Mouse (Mus musculus) forebrain, embryonic 16.5 days (tissue): ENCODE data around the gene Nrarp. TPM values are rescaled to one million over a fixed set of nuclear protein-coding genes. Genes with fewer than 3 reads are reported as not detected.

Experiments
- ATAC-seq: fragments of 200-750 bp; cut with Nextera tagmentation; 2 replicates; pipeline ENCODE4 v1.8.0; 2017; ENCODE audit warnings: mild to moderate bottlenecking, moderate library complexity
- H3K27ac ChIP-seq: fragments of 300-500 bp; sonication (generic); 2 replicates; pipeline ENCODE4 v1.5.1; 2014; ENCODE audit warnings: low read length, control low read depth
- H3K27me3 ChIP-seq: fragments of 300-500 bp; sonication (generic); replicated peaks from 2 replicates; pipeline ENCODE4 v1.6.1; 2014; ENCODE audit warnings: low read length; ENCODE audit not compliant: control insufficient read depth, insufficient read depth
- H3K36me3 ChIP-seq: fragments of 300-500 bp; sonication (generic); 2 replicates; pipeline ENCODE4 v1.6.1; 2014; ENCODE audit not compliant: control insufficient read depth, insufficient read depth
- H3K4me1 ChIP-seq: fragments of 300-500 bp; sonication (generic); replicated peaks from 2 replicates; pipeline ENCODE4 v1.6.1; 2014; ENCODE audit warnings: low read length; ENCODE audit not compliant: control insufficient read depth, insufficient read depth
- H3K4me2 ChIP-seq: fragments of 300-500 bp; sonication (generic); 2 replicates; pipeline ENCODE4 v1.6.1; 2014; ENCODE audit warnings: mild to moderate bottlenecking, low read length, control low read depth
- H3K4me3 ChIP-seq: fragments of 300-500 bp; sonication (generic); replicated peaks from 2 replicates; pipeline ENCODE4 v1.5.1; 2014; ENCODE audit warnings: mild to moderate bottlenecking, low read length, control low read depth
- H3K9ac ChIP-seq: fragments of 300-500 bp; sonication (generic); replicated peaks from 2 replicates; pipeline ENCODE4 v1.6.1; 2014; ENCODE audit warnings: low read depth, low read length, control low read depth
- H3K9me3 ChIP-seq: fragments of 300-500 bp; sonication (generic); 2 replicates; pipeline ENCODE4 v1.6.1; 2016; ENCODE audit warnings: low read length; ENCODE audit not compliant: control insufficient read depth
- WGBS: fragments of 180-500 bp; shearing (Covaris S2); extraction: QIAGEN DNeasy Blood & Tissue Kit; methylation state at CpG from one replicate; pipeline ENCODE4 v1.1.7; 2014; 5-methylcytosine and 5-hydroxymethylcytosine counted together
- polyA plus RNA-seq: library from polyadenylated mRNA; unstranded; fragments of >200 nt; fragmentation: Nextera tagmentation; extraction: Ambion mirVana; gene quantifications from 2 replicates; pipeline ENCODE4 v1.2.1, GENCODE M21; 2015

Gene Nrarp
- polyA plus RNA-seq, result 15.8 and 22.0 TPM in 2 replicates

GRCm38 (mm10) chr2:25180478-25180903 lies at the start of gene Nrarp:
TSS of gene Nrarp (plus strand) at chr2:25180758.
- no peaks in the 10 kb centered on the region for H3K36me3 ChIP-seq
- H3K27ac ChIP-seq, result peak within 1 kb of the TSS; percentile 78
- peak within 1 kb of the TSS; percentile 70 for H3K4me3 ChIP-seq
- peaks cover 69% of the 10 kb centered on the region for H3K4me1 ChIP-seq
- H3K9ac ChIP-seq, result peak within 1 kb of the TSS; percentile 74
- H3K27me3 ChIP-seq, result no peaks in the 10 kb centered on the region
- peak within 1 kb of the TSS; percentile 82 for H3K4me2 ChIP-seq
- under 1% methylated on average over 34 of the region's 35 CpGs for WGBS
- no peaks in the 10 kb centered on the region for H3K9me3 ChIP-seq
- ATAC-seq, result peak; percentile 87

DNA sequence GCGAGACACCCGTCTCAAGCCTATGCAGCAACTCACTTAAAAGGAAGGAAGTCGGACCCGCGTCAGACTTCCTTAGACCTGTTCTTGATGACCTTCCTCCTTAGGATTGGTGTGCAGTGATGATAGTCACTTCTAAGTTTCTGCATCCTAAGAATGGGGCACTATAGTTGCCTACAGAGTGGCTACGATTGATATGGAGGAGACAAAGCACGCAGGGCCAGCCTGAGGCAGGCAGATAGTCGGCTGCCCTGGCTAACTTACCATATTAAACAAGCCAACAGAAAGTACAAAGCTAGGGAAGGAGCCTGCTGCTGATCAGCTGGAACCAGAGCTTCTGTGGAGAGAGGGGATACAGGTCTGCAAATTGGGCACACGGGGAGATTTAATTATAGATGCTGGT lies 49.0 kb upstream of the Nrarp start:
- WGBS, result 71% methylated on average over 9 of the region's 9 CpGs
- H3K27ac ChIP-seq, result no peak overlapping the region

GRCm38 (mm10) chr2:25137832-25138231 lies 42.7 kb upstream of the Nrarp start:
- no peaks in the 10 kb centered on the region for H3K36me3 ChIP-seq
- no peaks in the 10 kb centered on the region for H3K4me1 ChIP-seq
- ATAC-seq, result no peak
- no peak overlapping the region for H3K9ac ChIP-seq
- H3K27ac ChIP-seq, result no peak overlapping the region
- WGBS, result 82% methylated on average over 6 of the region's 6 CpGs
- no peaks in the 10 kb centered on the region for H3K27me3 ChIP-seq
- H3K4me2 ChIP-seq, result no peak overlapping the region
- no peak overlapping the region for H3K4me3 ChIP-seq
- no peaks in the 10 kb centered on the region for H3K9me3 ChIP-seq

More for the DNA sequence above, 49.0 kb upstream of the Nrarp start:
- Histone ChIP-seq H3K9me3 (no peaks in the 10 kb centered on the region), H3K4me3 (no peak overlapping the region), H3K4me2 (no peak overlapping the region), H3K9ac (no peak overlapping the region), H3K4me1 (peaks cover 9% of the 10 kb centered on the region), H3K27me3 (no peaks in the 10 kb centered on the region), H3K36me3 (no peaks in the 10 kb centered on the region)
- no peak for ATAC-seq

DNA sequence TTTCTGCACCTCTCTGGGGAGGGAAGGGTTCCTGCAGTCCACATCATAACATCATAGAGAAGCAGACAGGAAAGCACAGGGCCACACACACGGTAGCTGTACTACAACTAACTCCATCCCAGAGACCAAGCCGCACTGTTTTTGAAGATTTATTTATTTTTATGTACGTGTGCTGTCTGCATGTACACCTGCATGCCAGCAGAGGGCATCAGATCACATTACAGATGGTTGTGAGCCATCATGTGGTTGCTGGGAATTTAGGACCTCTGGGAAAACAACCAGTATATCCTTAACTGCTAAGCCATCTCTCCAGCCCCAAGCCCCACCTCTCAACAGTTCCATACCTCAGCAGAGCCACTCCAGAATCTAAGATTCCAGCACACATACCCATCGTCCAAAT lies 39.4 kb upstream of the Nrarp start:
- Histone ChIP-seq H3K27me3 (no peaks in the 10 kb centered on the region), H3K9ac (no peak overlapping the region), H3K9me3 (no peaks in the 10 kb centered on the region), H3K27ac (no peak overlapping the region), H3K36me3 (no peaks in the 10 kb centered on the region), H3K4me1 (no peaks in the 10 kb centered on the region), H3K4me3 (no peak overlapping the region), H3K4me2 (no peak overlapping the region)
- ATAC-seq, result no peak
- WGBS, result 71% methylated on average over 4 of the region's 4 CpGs

DNA sequence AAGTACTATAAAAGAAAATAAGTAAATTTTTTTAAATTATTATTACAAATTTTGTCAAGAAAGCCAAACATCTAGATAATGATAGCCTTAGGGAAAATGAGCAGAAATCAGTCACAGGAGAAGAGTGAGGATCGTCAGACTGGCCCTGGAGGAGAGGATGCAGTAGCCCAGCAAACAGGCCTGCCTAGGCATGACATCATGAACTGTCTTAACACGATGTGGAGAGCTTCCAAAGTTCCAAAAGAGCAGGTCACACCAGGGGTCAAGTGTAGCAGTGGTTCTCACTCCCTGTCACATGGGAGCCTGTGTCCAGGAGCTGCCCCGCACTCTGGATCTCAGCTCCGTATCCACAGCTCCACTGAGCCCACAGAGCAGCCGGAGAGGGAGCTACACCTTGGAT lies 38.6 kb upstream of the Nrarp start:
- Histone ChIP-seq H3K27me3 (no peaks in the 10 kb centered on the region), H3K9ac (no peak overlapping the region), H3K9me3 (no peaks in the 10 kb centered on the region), H3K4me1 (no peaks in the 10 kb centered on the region), H3K4me2 (no peak overlapping the region), H3K4me3 (no peak overlapping the region), H3K27ac (no peak overlapping the region), H3K36me3 (no peaks in the 10 kb centered on the region)
- ATAC-seq, result no peak
- WGBS, result 89% methylated on average over 5 of the region's 5 CpGs

- no peak overlapping the region for H3K4me3 ChIP-seq
- no peak for ATAC-seq
- no peak overlapping the region for H3K4me2 ChIP-seq
- H3K9ac ChIP-seq, result no peak overlapping the region
- 84% methylated on average over 6 of the region's 6 CpGs for WGBS
- H3K36me3 ChIP-seq, result no peaks in the 10 kb centered on the region
- H3K9me3 ChIP-seq, result no peaks in the 10 kb centered on the region
- H3K27ac ChIP-seq, result no peak overlapping the region
- no peaks in the 10 kb centered on the region for H3K4me1 ChIP-seq
- no peaks in the 10 kb centered on the region for H3K27me3 ChIP-seq
These were observed 35.2 kb upstream of the Nrarp start for GRCm38 (mm10) chr2:25145346-25145745.

DNA sequence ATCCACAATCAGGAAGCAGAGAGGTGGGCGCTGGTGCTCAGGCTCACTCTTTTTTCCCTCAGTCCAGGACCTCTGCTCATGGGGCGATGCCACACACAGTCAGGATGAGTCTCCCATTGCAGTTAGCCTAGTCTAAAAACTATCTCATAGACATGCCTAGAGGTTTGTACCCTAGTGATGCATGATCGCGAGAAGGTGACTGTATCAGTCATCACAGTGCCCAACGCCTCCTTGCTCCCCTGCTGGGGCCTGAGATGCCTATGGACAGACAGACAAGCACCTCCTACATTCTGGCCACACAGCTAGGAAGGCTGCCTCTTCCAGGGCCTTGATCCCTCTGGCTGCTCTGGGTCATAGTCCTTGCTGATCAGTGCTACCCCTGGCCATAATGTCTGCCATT lies 33.2 kb upstream of the Nrarp start:
- H3K4me3 ChIP-seq, result no peak overlapping the region
- no peak for ATAC-seq
- no peak overlapping the region for H3K4me2 ChIP-seq
- 93% methylated on average over 5 of the region's 5 CpGs for WGBS
- H3K9me3 ChIP-seq, result no peaks in the 10 kb centered on the region
- H3K4me1 ChIP-seq, result no peaks in the 10 kb centered on the region
- no peaks in the 10 kb centered on the region for H3K36me3 ChIP-seq
- no peaks in the 10 kb centered on the region for H3K27me3 ChIP-seq
- no peak overlapping the region for H3K27ac ChIP-seq
- no peak overlapping the region for H3K9ac ChIP-seq

DNA sequence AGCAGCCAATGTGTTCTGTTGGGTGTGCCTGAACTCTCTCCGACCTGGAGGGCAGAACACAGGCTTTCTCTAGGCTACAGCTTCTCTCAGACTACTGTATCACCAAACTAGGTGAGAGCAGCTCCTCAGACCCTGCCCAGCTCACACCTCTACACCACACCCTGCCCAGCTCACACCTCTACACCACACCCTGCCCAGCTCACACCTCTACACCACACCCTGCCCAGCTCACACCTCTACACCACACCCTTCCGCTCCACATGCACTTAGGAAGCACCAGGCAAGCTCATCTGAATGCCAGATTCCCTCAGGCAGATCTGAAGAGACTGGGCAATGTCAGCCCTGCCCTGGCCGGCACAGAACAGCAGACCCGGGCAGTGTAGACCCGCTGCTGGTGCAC lies 32.7 kb upstream of the Nrarp start:
- H3K27me3 ChIP-seq, result no peaks in the 10 kb centered on the region
- H3K4me2 ChIP-seq, result no peak overlapping the region
- WGBS, result 91% methylated on average over 5 of the region's 5 CpGs
- H3K27ac ChIP-seq, result no peak overlapping the region
- no peak overlapping the region for H3K9ac ChIP-seq
- H3K4me1 ChIP-seq, result no peaks in the 10 kb centered on the region
- ATAC-seq, result no peak
- no peaks in the 10 kb centered on the region for H3K36me3 ChIP-seq
- H3K9me3 ChIP-seq, result no peaks in the 10 kb centered on the region
- H3K4me3 ChIP-seq, result no peak overlapping the region

- no peaks in the 10 kb centered on the region for H3K4me1 ChIP-seq
- 80% methylated on average over 2 of the region's 2 CpGs for WGBS
These were observed 30.9 kb upstream of the Nrarp start for GRCm38 (mm10) chr2:25149643-25150042.

DNA sequence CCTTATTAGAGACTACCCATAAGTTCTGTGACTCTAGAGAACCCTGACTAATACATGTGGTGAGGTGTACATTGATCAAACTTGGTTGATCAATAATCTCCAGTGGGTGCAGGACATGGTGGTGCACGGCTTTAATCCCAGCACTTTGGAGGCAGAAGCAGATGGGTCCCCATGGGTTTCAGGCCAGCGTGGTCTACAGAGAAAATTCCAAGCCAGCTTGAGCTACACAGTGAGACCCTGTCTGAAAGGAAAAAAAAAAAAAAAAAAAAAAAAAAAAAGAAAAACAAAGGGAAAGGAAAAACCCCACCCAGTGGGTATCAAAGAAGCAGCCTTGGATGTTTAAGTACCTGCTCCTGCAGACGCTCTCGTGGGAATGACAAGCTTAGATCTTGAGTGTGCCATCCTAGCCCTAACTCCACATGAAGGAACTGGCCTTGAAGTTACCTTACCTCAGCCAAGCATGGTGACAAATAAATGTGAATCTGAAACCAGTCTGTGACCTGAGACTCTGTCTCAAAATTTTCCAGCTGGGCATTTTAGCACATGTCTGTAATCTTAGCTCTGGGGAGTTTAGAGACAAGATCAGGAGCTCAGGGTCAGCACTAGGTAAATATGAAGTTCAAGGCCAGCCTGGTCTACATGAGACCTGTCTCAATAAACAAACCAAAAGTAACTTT lies 29.1 kb upstream of the Nrarp start:
- Histone ChIP-seq H3K27me3 (no peaks in the 10 kb centered on the region), H3K4me1 (no peaks in the 10 kb centered on the region), H3K9me3 (no peaks in the 10 kb centered on the region), H3K27ac (no peak overlapping the region), H3K4me3 (no peak overlapping the region), H3K4me2 (no peak overlapping the region), H3K36me3 (no peaks in the 10 kb centered on the region), H3K9ac (no peak overlapping the region)
- 73% methylated on average over 4 of the region's 4 CpGs for WGBS
- ATAC-seq, result no peak

More at GRCm38 (mm10) chr2:25149643-25150042, 30.9 kb upstream of the Nrarp start:
- Histone ChIP-seq H3K4me2 (no peak overlapping the region), H3K9me3 (no peaks in the 10 kb centered on the region), H3K4me3 (no peak overlapping the region), H3K9ac (no peak overlapping the region), H3K36me3 (no peaks in the 10 kb centered on the region), H3K27ac (no peak overlapping the region), H3K27me3 (no peaks in the 10 kb centered on the region)
- no peak for ATAC-seq
